Mouse (Mus musculus): ENCODE data around the gene Epha7. TPM values are rescaled to one million over a fixed set of nuclear protein-coding genes. Genes with fewer than 3 reads are reported as not detected.

Gene Epha7
- total RNA-seq, 2 experiments from 2014 or later, result 8.8 to 8.9 TPM

DNA sequence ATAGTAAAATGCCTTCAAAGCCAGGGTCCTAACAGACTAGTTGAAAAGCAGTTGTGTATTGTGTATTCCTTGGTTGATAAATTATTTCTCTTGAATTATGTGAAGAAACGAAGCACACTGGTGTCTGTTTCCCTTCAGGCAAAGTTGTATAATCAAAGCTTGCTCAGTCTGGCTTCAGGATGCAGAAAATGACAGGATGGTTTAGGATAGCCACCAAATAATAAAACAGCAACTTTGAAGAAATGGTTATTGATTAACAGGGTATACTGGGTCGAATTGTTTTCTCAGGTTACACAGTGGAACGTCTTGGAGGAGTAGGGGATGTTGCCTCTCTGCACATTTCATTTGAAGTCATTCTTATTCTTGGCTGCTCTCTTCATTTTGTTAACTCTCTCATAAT lies 77.2 kb downstream of the Epha7 start:
- intact Hi-C loops (cut with DNase I), result no loop called here
- no peak for DNase-seq

DNA sequence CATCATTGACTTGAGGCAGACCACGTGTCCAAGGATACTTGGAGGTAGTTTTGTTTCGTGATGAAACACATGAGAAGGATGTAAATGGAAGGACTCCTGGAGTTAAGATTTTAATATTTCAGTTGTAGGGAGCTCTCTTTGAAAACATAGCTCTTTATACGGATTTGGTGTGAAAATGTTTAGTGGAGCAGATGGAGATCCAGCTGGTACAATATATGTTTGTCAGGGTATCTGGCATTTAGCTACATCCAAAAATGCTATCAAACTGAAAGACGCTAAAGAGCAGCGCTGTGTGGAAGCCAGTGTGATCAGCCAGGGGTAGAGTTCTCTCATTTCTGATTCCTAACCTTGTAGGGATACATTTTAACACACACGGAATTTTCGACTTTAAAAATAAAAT lies 82.5 kb downstream of the Epha7 start:
- intact Hi-C loops (cut with DNase I), result no loop called here
- no peak for DNase-seq

DNA sequence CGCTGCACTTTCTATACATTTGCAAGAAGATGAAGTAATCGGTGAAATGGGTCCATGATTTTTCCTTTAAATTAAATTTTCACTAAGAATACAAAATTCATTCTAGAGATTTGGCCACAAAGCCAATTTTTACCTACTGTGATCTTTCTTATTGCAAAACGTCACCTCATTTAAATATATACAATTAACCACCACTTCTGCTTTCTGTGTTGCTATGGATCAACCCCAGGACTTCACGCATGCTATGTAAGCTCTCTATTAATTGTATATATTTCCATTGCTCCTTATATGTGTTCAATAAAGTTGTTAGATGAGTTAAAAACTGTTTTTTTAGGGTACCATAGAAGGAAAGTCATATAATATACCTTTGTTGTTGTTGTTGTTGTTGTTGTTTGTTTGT lies 86.4 kb downstream of the Epha7 start:
- intact Hi-C loops (cut with DNase I), result no loop called here
- no peak for DNase-seq

DNA sequence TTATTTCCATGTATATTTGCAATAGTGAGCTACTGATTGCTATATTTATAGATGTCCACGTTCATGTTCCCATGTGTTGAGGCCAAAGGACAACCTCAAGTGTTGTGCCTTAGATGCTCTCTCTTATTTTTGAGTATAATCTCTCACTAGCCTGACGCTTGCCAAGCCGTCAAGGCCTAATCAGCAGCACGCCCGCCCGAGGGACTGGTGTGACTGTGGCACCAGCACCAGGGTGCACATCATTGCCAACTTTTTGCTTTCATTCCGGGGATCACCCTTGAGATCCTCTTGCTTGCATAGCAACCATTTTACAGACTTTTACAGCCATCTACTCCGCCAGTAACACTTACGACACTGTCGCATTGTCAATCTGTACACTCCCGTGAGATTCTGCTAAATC lies 86.9 kb downstream of the Epha7 start:
- peak; percentile 8 to 13 for DNase-seq
- intact Hi-C loops (cut with DNase I), result no loop called here

DNA sequence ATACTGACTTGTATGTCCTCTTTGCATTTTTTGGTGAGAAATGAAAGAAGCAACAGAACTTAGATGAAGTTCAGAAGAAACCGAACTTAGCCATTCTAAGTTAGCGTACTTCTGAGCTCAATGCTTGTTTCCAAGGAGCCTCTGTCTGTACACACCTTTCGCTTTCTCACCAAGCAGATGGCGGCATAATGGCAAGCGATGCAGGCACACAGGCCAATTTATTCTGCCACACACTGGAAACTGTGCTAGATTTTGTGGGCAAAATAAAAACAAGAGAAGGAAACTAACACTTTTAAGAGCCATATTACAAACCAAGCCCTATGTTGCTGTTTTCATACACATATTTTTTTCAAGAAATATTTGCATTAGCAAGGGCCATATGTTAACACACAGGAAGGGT lies 88.6 kb downstream of the Epha7 start:
- intact Hi-C loops (cut with DNase I), result no loop called here
- no peak for DNase-seq

DNA sequence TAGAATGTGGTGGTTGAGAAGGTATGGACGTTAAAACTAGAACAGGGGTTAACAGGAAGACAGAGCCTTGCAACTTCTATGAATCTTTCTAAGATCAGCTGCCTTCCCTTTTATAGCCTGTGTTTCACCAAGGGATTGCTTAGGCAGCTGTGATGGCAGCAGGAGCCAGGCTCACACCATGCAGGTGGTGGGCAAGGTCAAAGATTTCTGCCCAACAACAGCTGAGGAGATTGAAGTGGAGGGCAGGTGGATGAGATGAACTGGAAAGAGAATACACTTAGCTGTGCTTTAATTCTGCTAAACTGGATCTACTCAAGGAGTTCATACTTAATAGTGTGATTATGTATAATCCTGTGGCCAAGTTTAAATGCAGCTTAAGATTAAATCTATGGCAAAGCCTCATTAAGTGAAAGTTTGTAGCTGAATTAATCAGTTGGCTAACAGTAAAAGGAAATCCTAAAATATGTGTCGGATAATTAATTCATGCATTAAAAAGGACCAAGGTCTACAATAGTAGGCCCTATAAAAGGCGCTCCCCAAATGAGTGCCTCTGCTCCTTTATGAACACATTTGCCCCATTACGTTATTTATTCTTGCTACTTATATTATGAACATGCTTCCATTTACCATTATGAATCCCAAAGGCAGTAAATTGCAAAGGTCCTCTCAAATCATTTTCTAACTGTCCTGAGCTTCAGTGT lies 89.2 kb downstream of the Epha7 start:
- DNase-seq, result no peak
- intact Hi-C loops (cut with DNase I), result no loop called here

DNA sequence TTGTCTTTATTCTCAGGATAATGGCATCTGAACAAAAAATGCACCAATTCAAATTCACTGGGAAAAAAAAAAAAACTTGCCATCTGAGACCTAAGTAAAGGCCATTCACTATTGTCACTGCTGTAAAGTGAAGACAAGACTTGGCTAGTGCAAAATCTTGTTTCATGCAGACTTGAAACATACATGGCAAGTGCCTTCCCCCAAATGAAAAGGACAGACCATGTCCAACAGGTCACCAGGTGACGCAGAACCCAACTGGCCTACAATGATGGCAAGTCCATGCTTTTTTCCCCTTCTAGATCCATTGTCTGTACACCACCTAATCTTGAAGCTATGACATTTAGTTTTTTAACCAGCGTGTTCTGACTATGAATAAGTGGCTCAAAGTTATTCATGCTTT lies 94.1 kb downstream of the Epha7 start:
- no peak for DNase-seq
- intact Hi-C loops (cut with DNase I), result no loop called here

DNA sequence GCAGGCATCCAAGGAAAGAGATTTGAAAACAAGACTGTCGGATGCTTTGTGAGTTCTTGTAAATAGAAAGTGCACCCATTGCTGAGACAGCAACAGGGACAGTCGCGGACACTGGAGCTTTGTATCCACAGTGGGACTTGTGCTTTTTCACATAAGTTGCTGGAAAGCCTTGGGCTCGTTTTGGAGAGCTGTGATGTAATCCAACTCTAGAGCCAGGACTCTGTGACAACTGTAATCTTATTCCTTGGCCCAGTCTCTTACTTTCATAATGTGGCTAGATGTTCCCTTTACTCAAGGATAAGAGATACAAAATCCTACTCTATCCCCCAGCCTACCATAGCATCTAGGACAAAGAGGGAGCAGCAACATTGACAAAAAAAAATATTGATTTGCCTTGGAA lies 97.2 kb downstream of the Epha7 start:
- DNase-seq, result peak; percentile 1 to 6

DNA sequence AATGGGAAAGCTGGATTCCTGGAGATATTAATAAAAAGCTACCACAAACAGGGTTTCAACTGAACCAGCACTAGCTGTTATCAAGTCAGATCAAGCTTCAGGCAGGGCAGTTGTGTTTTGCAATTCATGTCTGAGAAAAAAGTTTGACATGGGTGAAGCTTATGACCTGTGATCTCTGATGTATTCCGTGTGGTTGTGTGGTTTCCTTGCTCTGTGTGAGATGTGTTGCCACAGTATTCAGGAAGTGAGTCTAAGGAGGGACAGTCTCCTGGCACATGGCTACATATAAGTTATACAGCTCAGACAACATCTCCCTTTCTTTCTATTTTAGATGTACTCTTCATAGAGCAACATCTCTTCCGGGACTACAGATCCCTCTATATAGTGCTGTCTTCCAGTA lies 99.1 kb downstream of the Epha7 start:
- no peak for DNase-seq
- intact Hi-C loops (cut with DNase I), result no loop called here

More for the DNA sequence above, 97.2 kb downstream of the Epha7 start:
- intact Hi-C loops (cut with DNase I), result no loop called here

DNA sequence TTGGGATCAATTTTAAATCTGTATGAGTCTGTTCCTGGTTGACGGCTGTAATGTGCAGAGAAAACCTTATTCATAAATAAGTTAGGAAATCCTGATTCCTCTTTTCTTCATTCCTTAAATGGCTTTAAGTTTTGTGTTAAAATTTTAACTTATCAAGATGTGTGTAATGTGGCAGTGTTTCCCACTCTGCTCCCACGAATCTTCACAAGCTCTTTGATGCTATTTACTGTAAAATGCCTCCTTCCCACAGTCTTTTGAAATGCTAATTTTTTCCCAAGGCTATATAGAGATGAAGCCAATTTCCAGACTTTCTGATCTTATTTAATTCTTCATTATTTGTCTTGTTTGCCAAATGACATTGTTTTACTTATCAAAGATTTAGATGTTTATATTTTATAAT lies 100.7 kb downstream of the Epha7 start:
- DNase-seq, result no peak
- intact Hi-C loops (cut with DNase I), result no loop called here

DNA sequence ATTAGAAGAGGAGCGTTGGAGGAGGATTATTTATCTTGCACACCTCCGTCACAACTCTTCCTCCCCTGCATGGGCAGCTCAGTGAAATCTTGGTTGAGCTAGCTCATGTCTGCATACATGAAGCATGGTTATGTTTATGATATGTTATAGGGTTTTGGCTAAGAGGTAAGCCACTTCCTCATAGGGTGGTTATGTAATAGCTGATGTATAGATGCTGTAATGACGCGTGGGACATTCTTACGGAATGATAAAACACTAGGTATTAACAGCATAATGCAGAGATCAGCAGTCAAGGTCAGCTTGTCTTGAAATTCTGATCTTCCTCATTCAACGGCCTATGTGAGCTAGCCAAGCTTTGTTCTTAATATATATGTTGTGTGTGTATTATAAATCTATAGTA lies 107.7 kb downstream of the Epha7 start:
- DNase-seq, result no peak
- intact Hi-C loops (cut with DNase I), result no loop called here

DNA sequence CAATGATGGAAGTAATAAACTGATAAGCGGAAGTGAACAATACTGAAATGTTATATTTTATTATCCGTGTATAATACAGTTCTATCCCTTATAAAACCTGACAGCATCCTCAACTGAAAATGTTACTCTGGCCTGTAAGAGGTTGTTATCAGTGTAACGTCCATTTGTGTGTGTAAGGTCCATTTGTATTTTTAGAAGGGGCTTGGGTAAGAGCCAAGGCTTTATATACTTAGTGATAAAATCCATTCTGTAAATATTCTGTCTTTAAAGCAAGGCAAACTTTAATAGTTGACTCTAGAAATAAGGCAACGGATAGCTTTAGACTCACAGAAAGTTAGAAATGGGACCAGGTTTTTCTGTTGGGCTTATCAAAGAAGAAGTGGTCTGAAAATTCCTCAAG lies 113.1 kb downstream of the Epha7 start:
- intact Hi-C loops (cut with DNase I), result no loop called here
- DNase-seq, result no peak

DNA sequence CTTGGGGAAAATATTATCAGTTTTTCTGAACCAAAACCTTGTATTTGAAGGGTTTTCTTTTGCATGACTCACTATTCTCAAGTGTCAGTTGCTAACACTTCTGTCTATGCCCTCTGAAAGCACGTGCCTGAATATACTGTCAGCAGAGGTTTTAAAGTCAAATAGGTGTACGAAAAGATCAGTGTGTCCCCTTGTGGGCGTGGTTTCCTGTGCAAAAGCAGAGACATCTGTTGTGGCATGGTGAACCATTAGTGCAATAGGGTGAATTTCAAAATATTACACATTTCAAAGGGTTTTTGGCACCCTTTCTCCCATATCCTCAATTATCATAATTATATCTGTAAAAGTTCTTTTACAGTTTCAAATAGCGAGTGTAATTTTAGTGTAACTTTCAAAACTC lies 120.5 kb downstream of the Epha7 start:
- DNase-seq, result no peak
- intact Hi-C loops (cut with DNase I), result no loop called here

DNA sequence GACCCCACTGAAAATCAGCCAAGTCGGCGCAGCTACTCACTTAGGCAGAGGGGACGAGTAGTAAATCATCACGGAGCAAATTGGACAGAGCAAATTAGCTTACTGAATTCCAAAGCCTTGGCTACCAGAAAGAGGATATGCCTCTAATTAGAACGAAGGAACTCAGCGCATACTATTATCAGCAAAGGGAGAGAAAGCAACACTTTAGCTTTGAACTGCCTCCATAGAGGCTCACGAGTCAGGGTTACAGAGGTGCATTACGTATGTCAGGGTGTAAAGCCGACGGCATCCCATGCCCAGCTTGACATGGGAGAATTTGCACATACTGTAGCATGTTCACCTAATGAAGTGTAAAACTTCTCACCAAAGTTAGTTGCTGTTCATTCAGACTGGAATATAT lies 121.9 kb downstream of the Epha7 start:
- no peak for DNase-seq
- intact Hi-C loops (cut with DNase I), result no loop called here

DNA sequence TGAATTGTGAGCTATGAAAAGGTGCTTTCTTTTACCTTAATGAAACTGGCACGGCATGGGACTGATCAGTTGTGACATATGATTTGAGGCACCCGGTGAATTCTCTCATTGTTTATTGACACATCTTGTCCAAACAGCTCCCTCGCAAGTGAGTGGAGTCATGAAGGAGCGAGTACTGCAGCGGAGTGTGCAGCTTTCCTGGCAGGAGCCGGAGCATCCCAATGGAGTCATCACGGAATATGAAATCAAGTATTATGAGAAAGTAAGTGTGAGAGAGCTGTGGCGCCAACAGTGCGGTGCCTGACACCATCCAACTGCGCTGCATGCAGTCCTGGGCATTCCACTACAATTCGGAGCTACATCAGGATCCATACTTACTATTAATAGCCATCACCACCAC lies 122.6 kb downstream of the Epha7 start:
- no peak for DNase-seq
- intact Hi-C loops (cut with DNase I), result no loop called here

DNA sequence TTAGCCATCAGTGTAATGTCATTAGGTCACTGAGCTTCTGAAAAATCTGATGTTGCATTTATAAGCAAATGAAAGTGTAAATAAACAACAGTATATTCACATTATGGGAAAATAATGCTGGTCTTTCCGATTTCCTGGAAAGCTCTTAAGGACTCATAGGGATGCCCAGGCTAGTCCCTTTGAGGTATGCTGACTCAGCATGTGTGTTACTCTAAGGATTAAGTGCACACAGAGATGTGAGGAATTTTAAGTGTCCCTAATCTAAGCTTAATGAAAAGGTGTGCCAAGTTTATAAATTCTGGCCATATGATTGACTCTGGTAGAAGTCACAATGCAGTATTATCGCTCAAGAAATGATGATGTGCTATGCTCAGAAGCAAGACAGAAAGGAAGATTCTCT lies 127.8 kb downstream of the Epha7 start:
- DNase-seq, result no peak

DNA sequence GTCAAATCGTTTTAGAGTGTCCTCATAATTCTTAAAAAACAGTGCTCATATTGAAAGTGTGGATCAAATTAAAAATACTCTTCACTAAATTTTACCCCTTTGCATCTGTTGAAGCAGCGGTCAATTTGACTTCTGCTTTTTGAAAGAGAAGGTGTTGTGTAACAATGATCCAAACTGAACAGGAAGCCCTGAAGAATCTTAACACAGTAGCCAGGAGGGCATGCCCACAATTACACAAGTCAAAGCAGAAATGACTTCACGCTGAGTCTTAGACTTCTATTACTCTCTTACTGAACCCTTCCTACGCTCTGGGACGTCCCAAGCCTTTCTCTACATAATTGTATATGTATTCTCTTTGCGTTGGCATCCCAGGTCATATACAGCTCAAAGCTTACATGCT lies 131.3 kb downstream of the Epha7 start:
- intact Hi-C loops (cut with DNase I), result no loop called here
- DNase-seq, result no peak

More for the DNA sequence above, 127.8 kb downstream of the Epha7 start:
- intact Hi-C loops (cut with DNase I), result no loop called here

DNA sequence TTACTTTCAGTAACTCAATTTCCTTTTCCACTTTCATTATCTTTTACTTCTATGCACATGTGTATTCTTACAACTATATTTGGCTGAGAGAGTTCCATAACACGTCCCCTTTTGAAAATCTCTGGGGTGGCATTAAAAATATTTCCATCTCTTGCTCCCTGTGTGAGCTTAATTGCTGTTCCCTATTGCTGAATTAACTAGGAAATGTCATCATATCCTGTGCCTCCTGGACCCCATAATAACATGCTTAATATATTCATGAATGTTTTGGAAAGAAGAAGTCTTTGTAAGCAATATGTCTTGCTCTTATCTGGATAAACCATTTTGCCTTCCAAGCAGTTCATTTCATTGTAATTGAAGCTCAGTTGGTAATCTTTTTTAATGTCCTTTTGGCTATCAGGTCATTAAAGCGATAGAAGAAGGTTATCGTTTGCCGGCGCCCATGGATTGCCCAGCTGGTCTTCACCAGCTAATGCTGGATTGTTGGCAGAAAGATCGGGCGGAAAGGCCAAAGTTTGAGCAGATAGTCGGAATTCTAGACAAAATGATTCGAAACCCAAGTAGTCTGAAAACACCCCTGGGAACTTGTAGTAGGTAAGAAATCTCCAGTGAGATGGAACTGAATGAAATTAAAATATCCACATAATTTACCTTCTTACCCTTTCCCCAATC lies 148.1 kb downstream of the Epha7 start:
- intact Hi-C loops (cut with DNase I), result no loop called here
- no peak for DNase-seq

DNA sequence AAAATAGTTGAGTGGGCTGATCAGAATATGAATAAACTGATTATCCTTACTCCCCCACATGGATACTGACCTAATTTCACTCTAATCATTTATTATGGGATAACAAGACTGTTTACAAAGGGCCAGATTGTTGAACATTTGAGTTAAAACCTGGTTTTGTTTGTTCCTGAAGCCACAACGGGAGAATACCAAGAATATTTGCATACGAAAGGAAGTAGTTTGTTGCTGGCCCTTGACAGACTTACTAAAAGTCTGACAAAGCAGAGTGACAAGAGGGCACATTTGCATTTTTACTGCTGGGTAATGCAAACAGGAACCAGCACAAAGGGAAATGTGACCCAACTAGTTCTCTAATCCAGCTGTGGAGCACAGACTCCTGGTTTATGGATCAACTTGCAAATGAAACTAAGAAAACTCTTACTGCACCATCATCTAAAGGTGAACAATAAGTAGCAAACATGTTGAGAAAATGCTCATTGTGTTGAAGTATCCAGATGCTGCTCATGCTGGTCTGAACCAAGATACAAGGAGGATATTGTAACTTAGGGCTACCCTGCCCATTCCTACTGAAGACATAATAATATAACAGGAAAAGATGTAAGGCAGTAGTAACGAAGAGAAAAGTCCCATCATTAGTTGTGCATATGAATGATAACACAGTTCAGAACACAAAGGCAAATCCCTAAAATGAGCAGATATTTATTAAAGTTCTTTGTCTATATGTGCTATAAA lies 154.8 kb downstream of the Epha7 start:
- intact Hi-C loops (cut with DNase I), result no loop called here
- DNase-seq, result no peak

DNA sequence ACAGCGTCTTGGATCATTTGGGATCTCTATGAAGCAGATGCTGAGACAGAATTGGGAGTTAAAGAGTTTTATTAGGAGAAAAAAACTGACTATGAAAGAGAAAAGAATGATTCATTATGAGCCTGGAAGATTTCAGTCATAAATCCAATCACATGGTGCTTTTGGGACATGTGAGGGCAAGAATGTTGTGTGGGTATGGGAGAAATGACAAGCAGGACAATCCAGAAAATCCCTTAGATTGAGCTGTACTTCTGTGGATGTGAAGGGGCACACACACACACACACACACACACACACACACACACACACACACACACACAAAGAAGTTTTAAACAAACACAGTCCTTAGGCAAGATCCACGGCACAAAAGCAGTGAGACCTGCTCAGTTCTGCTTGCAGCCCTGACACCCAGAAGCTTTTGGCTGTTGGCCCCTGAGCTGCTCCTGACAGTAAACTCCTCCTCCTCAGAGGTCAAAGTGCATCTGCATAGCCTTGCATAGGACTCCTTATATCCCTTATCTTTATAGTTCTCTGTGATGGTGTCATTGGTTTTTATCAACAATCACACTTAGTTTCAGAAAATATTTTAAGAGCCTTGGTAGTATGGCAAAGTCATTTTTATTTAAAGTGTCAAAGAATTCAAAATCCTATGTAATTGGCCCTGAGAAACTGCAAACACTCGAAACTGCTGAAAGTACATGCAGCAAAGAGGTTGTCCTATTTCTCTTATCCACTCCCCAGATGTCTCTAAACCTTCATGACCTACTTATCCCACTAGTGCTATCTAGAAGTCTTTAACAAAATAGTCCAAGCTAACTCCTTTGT lies 185.7 kb downstream of the Epha7 start:
- no peak for DNase-seq
- intact Hi-C loops (cut with DNase I), result no loop called here

DNA sequence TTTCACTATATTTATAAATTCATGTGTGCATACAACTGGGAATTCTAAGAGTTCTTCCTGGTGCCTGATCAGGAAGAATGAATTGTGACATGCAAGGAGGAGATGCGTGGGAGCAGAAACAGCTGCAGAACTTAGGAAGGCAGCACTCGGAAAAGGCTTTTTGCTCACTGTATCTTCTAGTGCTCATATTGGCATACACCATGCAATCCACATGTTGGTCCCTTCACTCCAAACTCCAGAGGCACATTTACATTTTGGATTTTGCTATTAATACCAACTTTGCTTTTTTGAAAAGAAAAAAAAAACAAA lies 186.3 kb downstream of the Epha7 start:
- DNase-seq, result no peak
- intact Hi-C loops (cut with DNase I), result no loop called here

All from heart, postnatal 14 days (tissue).